Mouse (Mus musculus) embryo, embryonic 11.5 days (tissue): ENCODE measurements around the gene Flrt2.
"Not testable (repeated sequence)": the region's sequence is repeated elsewhere in the genome, so short reads cannot be mapped to it uniquely, and the experiment has no call there.

ENCODE experiments used
- DNase-seq: peaks from one replicate; pipeline ENCODE4 v3.0.0-alpha.2; 2012; ENCODE audit warnings: low read depth, low spot score

Gene Flrt2

GRCm38 (mm10) chr12:95691961-95692767 is at the start of gene Flrt2:
Flrt2 (plus strand) TSS chr12:95692226.
- DNase-seq: no peak

- no peak for DNase-seq
Observed at GRCm38 (mm10) chr12:95642226-95642625, 49.8 kb upstream of the Flrt2 start.

DNA sequence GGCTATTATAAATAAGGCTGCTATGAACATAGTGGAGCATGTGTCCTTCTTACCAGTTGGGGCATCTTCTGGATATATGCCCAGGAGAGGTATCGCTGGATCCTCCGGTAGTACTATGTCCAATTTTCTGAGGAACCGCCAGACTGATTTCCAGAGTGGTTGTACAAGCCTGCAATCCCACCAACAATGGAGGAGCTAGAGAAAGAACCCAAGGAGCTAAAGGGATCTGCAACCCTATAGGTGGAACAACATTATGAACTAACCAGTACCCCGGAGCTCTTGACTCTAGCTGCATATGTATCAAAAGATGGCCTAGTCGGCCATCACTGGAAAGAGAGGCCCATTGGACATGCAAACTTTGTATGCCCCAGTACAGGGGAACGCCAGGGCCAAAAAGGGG is 44.8 kb upstream of the Flrt2 start:
- not testable (repeated sequence) for DNase-seq

DNA sequence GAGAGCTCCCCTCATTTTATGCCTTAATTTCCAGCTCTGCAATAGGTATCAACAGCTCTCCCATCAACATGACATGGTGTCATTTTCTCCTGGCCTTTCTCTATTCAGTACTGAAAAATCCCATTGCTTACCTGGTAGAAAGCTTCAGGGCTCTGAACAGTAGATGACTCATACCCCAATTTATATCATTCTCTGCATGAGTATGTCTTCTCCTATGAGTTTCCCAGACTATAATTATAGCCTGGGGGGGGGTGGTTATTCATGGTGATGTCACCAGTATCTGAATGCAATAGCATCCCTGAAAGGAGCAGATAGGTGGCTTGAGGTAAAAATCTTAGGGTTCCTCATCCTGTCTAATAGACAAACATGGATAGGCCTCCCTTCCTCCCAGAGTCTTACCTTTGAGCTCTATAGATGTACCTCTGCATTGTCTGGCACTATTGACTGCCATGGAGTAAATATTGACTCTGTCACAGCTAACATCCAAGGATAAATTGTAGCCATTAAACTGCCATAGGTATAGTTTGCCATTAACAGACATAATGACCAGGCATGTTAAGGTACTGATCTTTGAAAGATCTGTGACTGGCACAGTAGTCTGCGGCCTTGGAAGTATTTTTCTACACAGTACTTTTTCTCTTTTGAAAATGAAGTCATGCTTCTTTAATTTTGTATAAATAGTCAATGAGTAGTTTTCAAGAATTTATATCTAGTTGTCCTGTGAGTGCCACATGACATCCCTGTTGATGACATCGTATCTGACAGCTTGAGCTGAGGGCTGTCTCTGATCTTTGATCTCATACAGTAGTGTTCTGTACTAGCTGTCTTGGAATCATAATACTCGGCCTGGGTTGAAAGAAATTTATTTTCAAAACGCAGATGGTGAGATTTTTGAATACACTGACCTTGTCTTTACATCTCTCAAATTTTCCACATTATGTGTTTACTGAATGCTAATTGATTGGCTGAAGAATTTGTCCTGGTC is 39.6 kb upstream of the Flrt2 start:
- DNase-seq: no peak

DNA sequence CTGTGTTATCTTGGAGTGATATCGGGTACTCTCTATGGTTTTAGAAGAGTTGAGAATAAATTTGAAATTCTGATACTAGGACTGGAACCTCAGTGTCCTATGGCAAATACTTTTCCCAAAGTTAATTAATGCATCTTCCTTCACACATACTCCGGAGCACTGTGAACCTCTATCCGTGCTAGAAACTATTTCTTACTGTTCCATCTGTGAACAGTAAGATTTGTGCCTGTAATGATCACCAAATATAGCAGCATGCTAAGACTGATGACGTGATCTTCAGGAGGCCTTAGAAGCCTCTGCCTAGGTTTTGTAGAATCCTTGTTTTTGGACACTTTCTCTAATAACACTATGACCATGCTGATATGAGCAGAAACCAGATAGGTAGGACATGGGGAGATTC is 35.4 kb upstream of the Flrt2 start:
- DNase-seq: no peak

GRCm38 (mm10) chr12:95667296-95667695 is 24.7 kb upstream of the Flrt2 start:
- DNase-seq: no peak

DNA sequence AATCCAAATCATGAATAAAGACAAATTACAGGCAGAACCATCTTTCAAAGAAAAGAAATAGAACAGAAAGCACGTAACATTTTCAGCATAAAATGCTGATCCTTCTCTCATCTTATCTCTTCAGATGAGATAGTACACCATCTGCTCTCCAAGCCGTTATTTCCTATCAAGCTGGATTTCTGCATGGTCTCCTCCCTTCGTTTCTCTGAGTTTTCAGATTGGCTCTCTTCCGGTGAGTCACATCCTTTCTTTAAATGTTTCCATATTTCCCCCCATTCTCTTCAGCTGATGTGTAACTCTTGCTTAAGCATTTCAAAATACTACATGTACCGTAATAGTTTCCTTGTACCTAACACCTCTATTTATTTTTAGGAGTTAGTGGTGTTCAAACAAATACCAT is 16.3 kb upstream of the Flrt2 start:
- DNase-seq: no peak

- no peak for DNase-seq
Observed at GRCm38 (mm10) chr12:95690819-95691218, 1.2 kb upstream of the Flrt2 start.

GRCm38 (mm10) chr12:95692948-95693650 is 1.1 kb downstream of the Flrt2 start:
- DNase-seq: no peak

DNA sequence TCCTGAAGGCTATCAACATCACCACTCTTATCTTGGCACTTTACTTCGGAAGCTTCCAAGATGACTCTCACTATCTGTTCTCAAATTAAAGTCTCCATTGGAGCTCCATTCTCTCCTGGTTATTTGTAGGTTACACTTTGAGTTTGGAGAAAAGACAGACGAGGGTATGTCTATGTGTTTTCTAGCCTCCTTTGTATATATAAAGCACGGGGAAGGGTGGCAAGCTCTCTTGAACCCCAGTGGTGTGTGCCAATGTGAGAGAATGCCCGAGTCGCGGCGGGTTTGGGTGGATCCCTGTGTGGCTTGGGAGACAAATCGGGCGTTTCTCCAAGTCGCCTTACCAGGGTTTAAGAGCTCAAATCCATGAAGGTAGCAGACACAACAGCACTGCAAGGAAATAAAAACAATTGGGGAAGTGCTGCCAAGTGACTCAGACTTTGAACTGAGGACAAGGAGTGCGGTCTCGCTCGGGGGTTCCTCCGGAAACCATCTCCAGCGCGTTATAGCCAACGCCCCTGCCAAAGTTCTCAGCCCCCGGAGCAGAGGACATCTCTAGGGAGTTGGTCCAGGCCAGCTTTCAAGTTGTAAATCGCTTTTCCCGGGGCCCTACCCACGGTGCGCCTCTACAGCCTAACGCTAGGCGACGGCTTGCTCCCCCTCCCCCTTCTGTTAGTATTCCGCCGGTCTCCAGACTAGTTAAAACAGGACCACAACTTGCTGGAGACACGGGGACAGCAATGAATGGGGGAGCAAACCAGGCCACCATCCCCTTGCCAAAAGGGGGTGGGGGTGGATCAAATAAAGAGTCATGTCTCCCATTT is 1.8 kb downstream of the Flrt2 start:
- no peak for DNase-seq

DNA sequence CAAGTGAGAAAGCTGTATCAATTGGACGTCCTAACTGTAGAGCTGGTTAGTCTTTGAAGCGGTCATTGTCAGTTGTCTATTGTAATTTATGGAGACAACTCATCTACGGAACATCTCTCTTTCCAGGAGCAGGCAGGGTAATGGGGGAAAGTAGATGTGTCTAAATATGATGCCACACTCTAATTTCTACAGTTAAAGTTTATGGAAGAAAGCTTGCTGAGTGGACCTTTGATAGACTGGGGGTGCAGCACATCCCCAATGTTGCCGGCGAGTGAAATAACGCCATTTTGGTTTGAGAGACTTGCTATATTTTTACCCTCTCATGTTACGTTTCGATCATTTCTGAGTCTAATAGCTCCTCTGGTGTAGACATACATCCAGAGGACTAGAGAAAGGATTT is 2.5 kb downstream of the Flrt2 start:
- no peak for DNase-seq

GRCm38 (mm10) chr12:95694991-95695833 is 3.2 kb downstream of the Flrt2 start:
- DNase-seq: peak; percentile 79

GRCm38 (mm10) chr12:95695834-95696521 is 4.0 kb downstream of the Flrt2 start:
- no peak for DNase-seq

- DNase-seq: no peak
Observed at GRCm38 (mm10) chr12:95696522-95697025, 4.5 kb downstream of the Flrt2 start.

GRCm38 (mm10) chr12:95698556-95698955 is 6.5 kb downstream of the Flrt2 start:
- no peak for DNase-seq

- no peak for DNase-seq
Observed at GRCm38 (mm10) chr12:95700746-95701145, 8.7 kb downstream of the Flrt2 start.

DNA sequence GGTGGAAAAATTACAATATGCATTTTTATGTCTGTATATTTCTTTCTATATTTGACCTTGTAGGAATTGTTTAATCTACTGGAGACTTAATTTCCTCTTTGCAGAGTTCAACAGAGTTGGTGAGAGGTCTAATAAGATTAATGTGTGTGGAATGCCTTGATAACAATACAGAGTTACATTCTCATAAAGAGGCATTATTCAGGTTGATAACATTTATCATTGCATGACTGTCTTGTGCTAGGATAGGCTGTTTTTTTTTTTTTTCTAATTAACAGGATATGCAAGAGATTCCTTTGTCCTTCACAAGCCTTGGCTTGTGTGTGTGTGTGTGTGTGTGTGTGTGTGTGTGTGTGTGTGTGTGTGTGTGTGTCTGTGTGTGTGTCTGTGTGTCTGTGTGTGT is 9.6 kb downstream of the Flrt2 start:
- DNase-seq: no peak

- DNase-seq: no peak
Observed at GRCm38 (mm10) chr12:95705006-95705405, 13.0 kb downstream of the Flrt2 start.

- DNase-seq: no peak
Observed at GRCm38 (mm10) chr12:95723265-95723664, 31.2 kb downstream of the Flrt2 start.
